Mouse (Mus musculus): ENCODE results near the gene Cdhr5.
A peak's percentile ranks its signal among the peaks of the same experiment; 100 is the strongest.
"Not testable (repeated sequence)": the region's sequence is repeated elsewhere in the genome, so short reads cannot be mapped to it uniquely, and the experiment has no call there.

Cdhr5 gene

GRCm38 (mm10) chr7:141277701-141278678 lies 1.4 kb upstream of the Cdhr5 start:
- peak; percentile 34 for DNase-seq (ENCODE audit: low spot score)

GRCm38 (mm10) chr7:141275356-141275755 lies 1.2 kb downstream of the Cdhr5 start:
- DNase-seq (ENCODE audit: low spot score), result no peak

DNA sequence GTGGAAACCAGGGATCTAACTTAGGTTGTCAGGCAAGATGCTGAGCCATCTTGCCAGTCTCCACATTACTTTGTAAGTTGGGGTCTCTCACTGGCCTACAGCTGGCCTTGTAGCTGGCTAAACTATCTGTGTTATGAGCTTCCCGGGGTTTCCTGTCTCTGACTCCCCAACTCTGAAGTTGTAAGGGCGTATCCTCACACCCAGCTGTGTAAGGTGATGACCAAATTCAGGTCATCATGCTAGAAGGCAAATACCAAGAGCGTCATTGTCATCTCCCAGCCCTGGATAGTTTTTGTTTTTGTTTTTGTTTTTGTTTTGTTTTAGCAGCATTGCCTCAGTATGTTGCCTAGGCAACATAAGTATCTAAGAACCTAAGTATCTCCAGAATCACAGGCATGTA lies 6.0 kb downstream of the Cdhr5 start:
- DNase-seq (ENCODE audit: low spot score), result no peak

DNA sequence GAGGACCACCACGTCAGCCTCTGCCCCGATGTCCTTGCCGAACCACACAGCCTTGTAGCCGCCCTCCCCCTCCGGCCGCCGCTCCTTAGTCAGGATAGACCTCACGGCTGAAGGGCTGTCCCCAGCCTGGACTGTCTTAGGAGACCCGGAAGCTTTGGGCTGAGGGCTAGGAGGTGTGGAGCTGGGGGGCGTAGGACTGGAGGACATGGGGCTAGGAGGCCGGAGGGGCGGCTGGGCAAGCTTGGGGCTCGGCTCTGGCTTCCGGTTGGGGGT lies 7.4 kb downstream of the Cdhr5 start:
- DNase-seq (ENCODE audit: low spot score), result no peak

DNA sequence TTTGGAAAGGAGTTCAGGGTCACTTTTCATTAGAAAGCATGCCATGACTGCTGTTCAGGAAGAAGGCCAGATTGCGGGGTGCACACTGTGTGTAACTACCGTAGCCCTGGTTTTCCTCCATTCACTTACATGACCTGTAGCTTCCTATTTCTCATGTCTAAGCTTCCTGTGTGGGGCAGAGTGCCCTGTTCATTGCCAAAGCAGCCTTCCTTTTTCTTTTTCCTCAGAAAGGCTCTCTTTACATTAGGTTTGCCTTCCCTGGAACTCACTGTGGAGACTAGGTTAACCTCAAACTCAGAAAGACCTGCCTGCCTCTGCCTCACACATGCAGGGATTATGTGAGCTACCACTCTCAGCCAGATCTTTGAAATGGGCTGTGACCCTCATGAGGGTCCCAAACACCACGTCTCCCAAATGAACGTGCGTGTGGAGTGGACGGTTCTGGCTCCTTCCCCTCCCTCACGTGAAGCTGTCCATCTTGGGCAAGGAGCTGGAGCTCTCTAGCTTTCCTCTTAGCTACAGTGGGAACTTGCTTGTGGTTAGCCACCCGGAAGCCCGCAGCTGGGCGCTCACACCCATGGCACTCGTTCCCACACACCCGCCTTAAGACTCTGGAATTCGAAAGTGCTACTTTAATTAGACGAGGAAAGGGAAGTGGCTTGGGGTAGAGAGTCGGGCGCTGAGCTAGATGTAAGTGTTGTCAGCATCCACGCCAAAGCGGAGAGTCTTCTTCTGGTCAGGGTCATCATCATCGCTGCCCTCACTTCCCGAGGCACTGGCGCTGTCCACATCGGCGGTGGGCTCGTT lies 7.9 kb downstream of the Cdhr5 start:
- no peak for DNase-seq (ENCODE audit: low spot score)

DNA sequence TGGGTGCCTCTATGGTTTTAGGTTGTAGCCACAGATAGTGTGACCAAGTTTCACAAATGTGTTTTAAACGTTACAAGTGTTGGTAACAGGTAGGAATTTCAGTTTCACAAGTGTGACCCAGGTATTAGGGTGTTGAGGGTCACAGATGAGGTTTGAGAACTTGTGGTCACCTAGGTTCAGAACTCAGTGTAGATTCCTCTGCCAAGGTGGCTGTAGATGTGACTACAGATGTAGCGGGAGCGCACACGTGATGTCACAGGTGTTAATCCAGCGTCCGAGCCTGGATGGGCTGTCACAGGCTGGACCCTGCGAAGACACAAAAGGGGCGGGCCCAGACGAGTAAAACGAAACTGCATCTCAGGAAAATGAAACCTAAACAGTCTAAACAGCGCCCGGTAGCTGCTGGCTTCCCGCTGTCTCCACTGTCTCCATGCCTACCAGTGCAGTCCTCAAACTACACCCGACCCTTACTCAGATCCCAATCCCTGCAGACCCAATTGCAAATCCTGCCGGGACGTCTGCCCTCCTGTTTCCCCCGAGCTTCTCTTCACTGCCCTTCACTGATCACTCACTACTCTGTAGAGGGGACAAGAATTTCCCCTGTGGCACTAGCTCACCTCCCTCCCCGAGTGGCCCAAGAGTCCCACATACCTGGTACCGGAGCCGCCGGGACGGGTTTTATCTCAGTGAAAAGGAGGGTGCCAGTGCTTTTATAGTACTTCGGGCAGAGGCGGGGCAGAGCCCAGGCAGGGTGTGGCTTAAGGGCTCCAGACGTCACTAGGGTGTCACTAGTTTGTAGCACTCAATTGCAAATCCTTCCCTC lies 10.6 kb downstream of the Cdhr5 start, which contains the start of gene Irf7:
Gene Irf7 (minus strand): TSS at position 743 of the 823 bp plus-strand sequence.
- DNase-seq (ENCODE audit: low spot score), result peak; percentile 61

DNA sequence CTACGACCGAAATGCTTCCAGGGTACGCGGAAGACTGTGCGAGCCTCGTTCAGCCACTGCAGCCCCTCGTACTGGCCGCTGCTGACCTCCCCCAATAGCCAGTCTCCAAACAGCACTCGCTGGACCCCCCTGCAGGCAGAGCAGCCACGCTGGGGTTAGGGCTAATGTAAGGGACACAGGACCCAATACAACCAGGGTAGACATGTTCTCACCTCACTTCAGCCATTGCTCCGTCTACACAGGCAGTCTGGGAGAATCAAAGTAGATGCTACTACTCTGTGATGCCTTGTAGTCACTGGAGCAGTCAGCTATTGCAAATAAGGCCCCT lies 11.2 kb downstream of the Cdhr5 start:
- DNase-seq (ENCODE audit: low spot score), result no peak

- peak; percentile 47 for DNase-seq (ENCODE audit: low spot score)
Observed at GRCm38 (mm10) chr7:141264761-141265410, 11.7 kb downstream of the Cdhr5 start.

DNA sequence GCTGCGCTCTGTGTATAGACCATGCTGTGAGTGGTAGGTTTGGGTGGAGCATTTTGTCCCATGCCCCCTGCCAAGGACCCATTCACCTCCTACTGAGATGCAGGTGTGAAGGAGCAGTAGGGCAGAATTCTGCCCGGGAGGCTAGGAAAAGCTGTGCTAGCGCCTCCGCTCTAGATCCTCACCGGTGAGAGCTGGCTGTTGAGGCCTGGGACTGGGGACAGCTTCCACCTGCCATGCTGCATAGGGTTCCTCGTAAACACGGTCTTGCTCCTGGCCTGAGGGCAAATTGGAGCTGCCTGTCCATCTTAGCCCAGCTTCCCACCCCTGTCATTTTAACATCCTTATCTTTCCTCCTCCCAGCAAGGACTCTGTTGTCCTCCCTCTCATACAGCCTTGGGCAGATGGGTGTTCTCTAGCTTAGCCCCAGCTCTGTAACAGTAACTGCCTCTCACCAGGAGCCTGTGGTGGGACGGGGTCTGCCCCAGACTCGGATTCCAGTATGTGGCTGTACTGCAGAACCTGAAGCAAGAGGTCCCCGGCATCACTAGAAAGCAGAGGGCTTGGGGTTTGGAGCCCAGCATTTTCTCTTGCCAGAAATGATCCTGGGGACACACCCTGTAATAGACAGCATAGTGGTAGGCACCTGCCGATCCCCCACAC lies 12.4 kb downstream of the Cdhr5 start:
- no peak for DNase-seq (ENCODE audit: low spot score)

DNA sequence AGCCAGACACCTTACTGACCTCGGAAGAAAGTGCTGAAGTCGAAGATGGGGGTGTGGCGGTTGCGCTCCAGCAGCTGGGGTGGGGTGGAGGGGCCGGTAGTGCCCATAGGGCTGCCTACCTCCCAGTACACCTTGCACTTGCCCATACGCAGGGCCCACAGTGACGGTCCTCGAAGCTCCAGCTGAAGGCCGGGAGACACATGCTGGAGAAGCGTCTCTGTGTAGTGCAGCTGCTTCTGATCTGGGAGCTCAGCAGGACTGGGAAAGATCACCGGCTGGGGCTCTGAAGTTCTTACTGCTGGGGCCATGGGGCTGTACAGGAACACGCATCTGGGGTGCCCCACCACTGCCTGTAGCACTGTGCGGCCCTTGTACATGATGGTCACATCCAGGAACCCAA lies 12.9 kb downstream of the Cdhr5 start:
- no peak for DNase-seq (ENCODE audit: low spot score)

DNA sequence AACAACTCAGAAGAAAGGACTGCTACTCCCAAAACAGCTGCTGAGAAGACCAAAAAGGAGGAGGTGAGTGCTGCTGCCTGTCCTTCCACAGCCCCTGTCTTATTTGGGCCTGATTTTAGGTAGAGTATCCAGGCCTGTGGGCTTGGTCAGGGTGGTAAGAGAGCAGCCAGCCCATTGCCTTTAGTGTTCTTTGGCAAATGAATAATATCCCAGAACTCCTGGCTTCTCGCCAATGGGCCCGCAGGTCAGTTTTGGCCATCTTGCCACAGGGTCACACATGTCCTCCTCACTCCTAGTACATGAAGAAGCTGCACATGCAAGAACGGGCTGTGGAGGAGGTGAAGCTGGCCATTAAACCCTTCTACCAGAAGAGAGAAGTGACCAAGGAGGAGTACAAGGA lies 15.1 kb downstream of the Cdhr5 start:
- no peak for DNase-seq (ENCODE audit: low spot score)

- DNase-seq (ENCODE audit: low spot score), result no peak
Observed at GRCm38 (mm10) chr7:141256159-141256558, 20.4 kb downstream of the Cdhr5 start.

DNA sequence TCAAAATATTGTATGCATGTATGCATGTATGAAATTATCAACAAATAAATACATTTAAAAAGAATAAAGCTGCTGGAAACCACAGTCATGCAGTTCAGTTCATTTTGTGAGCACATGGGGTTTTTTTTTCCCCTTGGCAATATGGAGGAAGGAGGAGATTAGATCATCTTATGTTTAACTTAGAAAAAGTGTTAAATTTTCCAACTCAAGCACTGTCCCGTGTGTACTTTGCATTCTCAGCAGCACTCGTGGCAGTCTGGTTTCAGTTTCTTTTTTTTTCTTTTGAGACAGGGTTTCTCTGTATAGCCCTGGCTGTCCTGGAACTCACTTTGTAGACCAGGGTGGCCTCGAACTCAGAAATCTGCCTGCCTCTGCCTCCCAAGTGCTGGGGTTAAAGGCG lies 26.1 kb downstream of the Cdhr5 start:
- not testable (repeated sequence) for DNase-seq (ENCODE audit: low spot score)

DNA sequence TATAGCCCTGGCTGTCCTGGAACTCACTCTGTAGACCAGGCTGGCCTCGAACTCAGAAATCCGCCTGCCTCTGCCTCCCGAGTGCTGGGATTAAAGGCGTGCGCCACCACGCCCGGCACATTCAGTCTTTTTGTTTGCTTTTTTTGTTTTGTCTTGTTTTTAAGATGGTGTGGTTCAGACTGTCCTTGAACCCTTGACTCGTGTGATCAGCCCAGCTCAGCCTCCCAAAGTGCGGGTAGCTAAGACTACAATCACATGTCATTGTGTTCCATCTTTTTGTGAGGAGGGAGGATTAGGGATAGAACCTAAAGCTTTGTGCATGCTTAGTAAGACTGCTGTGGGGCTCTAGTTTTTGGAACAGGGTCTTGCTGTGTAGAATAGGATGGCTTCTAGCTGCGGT lies 45.0 kb downstream of the Cdhr5 start:
- DNase-seq (ENCODE audit: low spot score), result no peak

- DNase-seq (ENCODE audit: low spot score), result no peak
Observed at GRCm38 (mm10) chr7:141231111-141231510, 45.5 kb downstream of the Cdhr5 start.

GRCm38 (mm10) chr7:141230570-141230969 lies 46.0 kb downstream of the Cdhr5 start:
- DNase-seq (ENCODE audit: low spot score), result no peak

- DNase-seq (ENCODE audit: low spot score), result no peak
Observed at GRCm38 (mm10) chr7:141229702-141230101, 46.9 kb downstream of the Cdhr5 start.

GRCm38 (mm10) chr7:141228279-141229067 lies 48.1 kb downstream of the Cdhr5 start, which contains the start of gene Phrf1:
Gene Phrf1, plus strand, starts transcription at chr7:141228784.
- peak; percentile 94 for DNase-seq (ENCODE audit: low spot score)

DNA sequence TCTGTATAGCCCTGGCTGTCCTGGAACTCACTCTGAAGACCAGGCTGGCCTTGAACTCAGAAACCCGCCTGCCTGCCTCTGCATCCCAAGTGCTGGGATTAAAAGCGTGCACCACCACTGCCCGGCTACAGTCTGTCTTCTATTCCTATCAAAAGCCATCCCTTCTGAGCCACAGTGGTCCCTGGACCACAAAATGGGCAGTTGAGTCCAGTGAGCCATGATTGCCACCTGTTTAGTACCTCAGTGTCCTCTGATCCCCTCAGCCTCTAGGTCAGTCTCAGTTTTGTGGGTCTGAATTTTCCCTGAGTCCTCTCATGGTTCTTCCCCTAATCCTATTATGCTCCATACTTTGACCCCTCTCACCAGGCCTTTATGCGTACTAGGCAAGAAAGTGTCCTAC lies 48.8 kb downstream of the Cdhr5 start:
- no peak for DNase-seq (ENCODE audit: low spot score)

DNA sequence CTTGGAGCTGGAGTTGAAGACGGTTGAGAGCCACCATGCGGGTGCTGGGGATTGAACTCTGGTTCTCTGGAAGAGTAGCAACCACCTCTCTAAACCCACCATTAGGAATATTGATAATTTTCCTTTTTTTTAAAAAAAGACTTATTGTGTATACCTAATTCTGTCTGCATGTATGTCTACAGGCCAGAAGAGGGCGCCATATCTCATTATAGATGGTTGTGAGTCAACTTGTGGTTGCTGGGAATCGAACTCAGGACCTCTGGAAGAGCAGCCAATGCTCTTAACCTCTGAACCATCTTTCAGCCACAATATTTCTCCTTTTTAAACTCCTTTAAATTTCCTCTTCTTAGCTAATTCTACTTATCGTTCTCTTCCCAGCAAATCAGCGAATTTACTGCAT lies 50.1 kb downstream of the Cdhr5 start:
- no peak for DNase-seq (ENCODE audit: low spot score)
